Mouse (Mus musculus) kidney, postnatal 25 days (tissue): ENCODE results near the gene Acly.

Experiments used
- DNase-seq, 2 experiments: peaks; one replicate each; pipeline ENCODE4 v3.0.0; 2021; ENCODE audit warnings: mixed read lengths in 2 of 2

Acly gene

GRCm38 (mm10) chr11:100527458-100528374 is at the start of gene Acly:
Gene Acly (minus strand): TSS chr11:100528000.
- DNase-seq: peak; percentile 100

GRCm38 (mm10) chr11:100576256-100576655 is 48.5 kb upstream of the Acly start:
- no peak for DNase-seq

GRCm38 (mm10) chr11:100575484-100575855 is 47.7 kb upstream of the Acly start:
- no peak for DNase-seq

GRCm38 (mm10) chr11:100574708-100575483 is 47.1 kb upstream of the Acly start, which contains the start of gene Cnp:
Gene Cnp (plus strand): TSS chr11:100574904.
- peak; percentile 87 to 91 for DNase-seq

GRCm38 (mm10) chr11:100574188-100574587 is 46.4 kb upstream of the Acly start:
- DNase-seq: no peak

GRCm38 (mm10) chr11:100571202-100571567 is 43.4 kb upstream of the Acly start:
- DNase-seq: no peak

- DNase-seq: peak; percentile 65 to 86
These were observed 42.8 kb upstream of the Acly start for GRCm38 (mm10) chr11:100570430-100571201.

- no peak for DNase-seq
These were observed 42.0 kb upstream of the Acly start for GRCm38 (mm10) chr11:100569789-100570188.

GRCm38 (mm10) chr11:100568692-100569091 is 40.9 kb upstream of the Acly start:
- DNase-seq: no peak

- peak; percentile 67 to 83 for DNase-seq
These were observed 40.0 kb upstream of the Acly start for GRCm38 (mm10) chr11:100567815-100568245.

- no peak for DNase-seq
These were observed 39.4 kb upstream of the Acly start for GRCm38 (mm10) chr11:100567229-100567628.

GRCm38 (mm10) chr11:100564703-100565102 is 36.9 kb upstream of the Acly start:
- DNase-seq: no peak

- no peak for DNase-seq
These were observed 36.5 kb upstream of the Acly start for GRCm38 (mm10) chr11:100564297-100564696.

GRCm38 (mm10) chr11:100561748-100562147 is 33.9 kb upstream of the Acly start:
- DNase-seq: no peak

GRCm38 (mm10) chr11:100559476-100559875 is 31.7 kb upstream of the Acly start:
- DNase-seq: no peak

- no peak for DNase-seq
These were observed 29.8 kb upstream of the Acly start for GRCm38 (mm10) chr11:100557563-100557962.

GRCm38 (mm10) chr11:100555583-100555982 is 27.8 kb upstream of the Acly start:
- peak; percentile 73 to 76 for DNase-seq

- no peak for DNase-seq
These were observed 25.0 kb upstream of the Acly start for GRCm38 (mm10) chr11:100552842-100553241.

GRCm38 (mm10) chr11:100550101-100550500 is 22.3 kb upstream of the Acly start:
- no peak for DNase-seq

GRCm38 (mm10) chr11:100549466-100549865 is 21.7 kb upstream of the Acly start:
- no peak for DNase-seq

- DNase-seq: no peak
These were observed 20.3 kb upstream of the Acly start for GRCm38 (mm10) chr11:100548141-100548540.

GRCm38 (mm10) chr11:100546955-100547354 is 19.2 kb upstream of the Acly start:
- no peak for DNase-seq

- no peak for DNase-seq
These were observed 17.9 kb upstream of the Acly start for GRCm38 (mm10) chr11:100545746-100546085.
